Mouse (Mus musculus) heart, embryonic 14.5 days (tissue): ENCODE measurements around the gene Trio. TPM values are rescaled to one million over a fixed set of nuclear protein-coding genes. Genes with fewer than 3 reads are reported as not detected.

ENCODE experiments used
- ATAC-seq: fragments of 200-750 bp; cut with Nextera tagmentation; 2 replicates; pipeline ENCODE4 v1.8.0; 2017; ENCODE audit warnings: low read depth, moderate TSS enrichment; ENCODE audit not compliant: insufficient number of reproducible peaks, insufficient read depth, low FRiP score
- H3K27ac ChIP-seq, 2 experiments: fragments of 200-500 bp in 1 of 2; fragments of 300-500 bp in 1 of 2; sonication (generic) in 1 of 2; replicated peaks in 1 of 2; 2 replicates each; pipeline ENCODE4 v1.5.1; 2012 to 2014; ENCODE audit warnings: low read depth in 2 of 2, low read length in 2 of 2, control low read depth in 1 of 2, mild to moderate bottlenecking in 1 of 2, mixed read lengths in 1 of 2; ENCODE audit not compliant: control insufficient read depth in 1 of 2, insufficient read depth in 1 of 2
- H3K27me3 ChIP-seq: fragments of 300-500 bp; sonication (generic); 2 replicates; pipeline ENCODE4 v1.6.1; 2014; ENCODE audit warnings: mild to moderate bottlenecking, low read length, control low read depth; ENCODE audit not compliant: control insufficient read depth, insufficient read depth
- H3K36me3 ChIP-seq: fragments of 300-500 bp; sonication (generic); 2 replicates; pipeline ENCODE4 v1.6.1; 2014; ENCODE audit warnings: mild to moderate bottlenecking, control low read depth, low read length, mixed read lengths; ENCODE audit not compliant: control insufficient read depth, insufficient read depth
- H3K4me1 ChIP-seq, 2 experiments: fragments of 200-500 bp in 1 of 2; fragments of 300-500 bp in 1 of 2; sonication (generic) in 1 of 2; 2 replicates each; pipeline ENCODE4 v1.6.1; 2012 to 2014; ENCODE audit warnings: low read length in 2 of 2, control low read depth in 1 of 2, mixed read lengths in 1 of 2; ENCODE audit not compliant: control insufficient read depth in 2 of 2, insufficient read depth in 2 of 2
- H3K4me2 ChIP-seq: fragments of 300-500 bp; sonication (generic); 2 replicates; pipeline ENCODE4 v1.6.1; 2014; ENCODE audit warnings: mild to moderate bottlenecking, low read length
- H3K4me3 ChIP-seq, 2 experiments: fragments of 200-500 bp in 1 of 2; fragments of 300-500 bp in 1 of 2; sonication (generic) in 1 of 2; 2 replicates each; pipeline ENCODE4 v1.5.1; 2012 to 2014; ENCODE audit warnings: low read length in 2 of 2, mild to moderate bottlenecking in 2 of 2, control low read depth in 1 of 2, low read depth in 1 of 2, moderate library complexity in 1 of 2; ENCODE audit not compliant: control insufficient read depth in 1 of 2, insufficient read depth in 1 of 2
- H3K9ac ChIP-seq: fragments of 300-500 bp; sonication (generic); 2 replicates; pipeline ENCODE4 v1.6.1; 2014; ENCODE audit warnings: mild to moderate bottlenecking, low read length
- H3K9me3 ChIP-seq: fragments of 300-500 bp; sonication (generic); 2 replicates; pipeline ENCODE4 v1.6.1; 2016; ENCODE audit warnings: low read length, control low read depth; ENCODE audit not compliant: control insufficient read depth
- WGBS: fragments of 180-500 bp; shearing (Covaris S2); extraction: QIAGEN DNeasy Blood & Tissue Kit; methylation state at CpG from one replicate; pipeline ENCODE4 v1.1.7; 2014; 5-methylcytosine and 5-hydroxymethylcytosine counted together
- polyA plus RNA-seq: library from polyadenylated mRNA; unstranded; fragments of >200 nt; fragmentation: Nextera tagmentation; extraction: Ambion mirVana; gene quantifications from 2 replicates; pipeline ENCODE4 v1.2.1, GENCODE M21; 2014

The Trio gene
- polyA plus RNA-seq, 1 experiment from 2014 or later = 23.8 TPM

DNA sequence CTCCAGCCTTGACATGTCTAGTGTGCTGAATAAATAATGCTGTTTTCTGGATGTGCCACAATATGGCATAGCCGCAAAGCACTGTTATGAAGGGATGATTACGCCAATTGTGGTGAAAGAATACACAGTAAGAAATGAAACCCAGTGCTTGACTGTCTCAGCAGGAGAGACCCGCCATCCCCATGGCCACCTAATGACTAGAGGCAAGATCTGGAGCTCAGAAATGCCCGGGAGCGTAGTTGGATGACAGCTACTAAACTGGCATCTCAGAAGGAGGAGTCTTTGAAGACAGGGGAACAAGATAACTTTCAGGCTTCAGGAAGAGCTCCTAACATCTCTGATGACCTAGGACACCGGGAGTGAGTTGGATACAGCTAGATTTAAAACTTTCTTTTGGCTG is 12.0 kb upstream of the Trio start:
- Histone ChIP-seq H3K36me3 (no peaks in the 10 kb centered on the region), H3K27ac (no peak overlapping the region), H3K4me1 (no peaks in the 10 kb centered on the region), H3K4me2 (no peak overlapping the region), H3K4me3 (no peak overlapping the region), H3K9me3 (no peaks in the 10 kb centered on the region), H3K27me3 (peaks cover 4% of the 10 kb centered on the region; the same call in 1 of the 2 replicates), H3K9ac (no peak overlapping the region)
- ATAC-seq = no peak
- WGBS = 82% methylated on average over 6 of the region's 6 CpGs

GRCm38 (mm10) chr15:28035601-28036000 is 10.0 kb upstream of the Trio start:
- Histone ChIP-seq H3K36me3 (no peaks in the 10 kb centered on the region), H3K9me3 (no peaks in the 10 kb centered on the region), H3K4me2 (no peak overlapping the region), H3K4me3 (no peak overlapping the region), H3K9ac (no peak overlapping the region), H3K4me1 (no peaks in the 10 kb centered on the region), H3K27me3 (peaks cover 4% of the 10 kb centered on the region; the same call in 1 of the 2 replicates), H3K27ac (no peak overlapping the region)
- WGBS = 78% methylated on average over 10 of the region's 10 CpGs
- no peak for ATAC-seq

DNA sequence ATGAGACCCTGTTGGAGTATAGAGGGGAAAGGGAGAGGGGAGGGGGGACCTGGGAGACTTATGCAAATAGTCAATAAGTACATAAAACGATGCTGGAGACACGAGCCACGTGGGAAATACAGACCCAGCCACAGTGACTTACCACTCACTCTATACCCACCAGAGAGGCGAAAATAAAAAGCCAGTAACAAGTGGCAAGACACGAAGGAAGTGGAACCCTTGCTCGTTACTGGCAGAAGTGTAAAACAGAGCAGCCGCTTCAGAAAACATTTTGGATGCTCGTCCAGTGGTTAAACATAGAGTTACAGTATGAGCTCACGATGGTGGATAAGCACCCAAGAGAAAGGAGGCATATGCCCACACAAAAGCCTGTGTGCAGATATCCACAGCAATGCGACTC is 9.0 kb upstream of the Trio start:
- WGBS = 74% methylated on average over 10 of the region's 10 CpGs
- Histone ChIP-seq H3K9me3 (no peaks in the 10 kb centered on the region), H3K27me3 (no peaks in the 10 kb centered on the region), H3K4me2 (no peak overlapping the region), H3K9ac (no peak overlapping the region), H3K4me3 (no peak overlapping the region), H3K36me3 (no peaks in the 10 kb centered on the region), H3K27ac (no peak overlapping the region), H3K4me1 (no peaks in the 10 kb centered on the region)
- ATAC-seq = no peak

GRCm38 (mm10) chr15:28029371-28029770 is 3.7 kb upstream of the Trio start:
- 85% methylated on average over 7 of the region's 7 CpGs for WGBS
- Histone ChIP-seq H3K27ac (no peak overlapping the region), H3K4me1 (peaks cover 0 to 5% of the 10 kb centered on the region in 2 experiments; a peak in 2 of 4 replicates), H3K36me3 (no peaks in the 10 kb centered on the region), H3K4me2 (no peak overlapping the region), H3K27me3 (no peaks in the 10 kb centered on the region), H3K9ac (no peak overlapping the region), H3K9me3 (no peaks in the 10 kb centered on the region), H3K4me3 (no peak overlapping the region)
- no peak for ATAC-seq

DNA sequence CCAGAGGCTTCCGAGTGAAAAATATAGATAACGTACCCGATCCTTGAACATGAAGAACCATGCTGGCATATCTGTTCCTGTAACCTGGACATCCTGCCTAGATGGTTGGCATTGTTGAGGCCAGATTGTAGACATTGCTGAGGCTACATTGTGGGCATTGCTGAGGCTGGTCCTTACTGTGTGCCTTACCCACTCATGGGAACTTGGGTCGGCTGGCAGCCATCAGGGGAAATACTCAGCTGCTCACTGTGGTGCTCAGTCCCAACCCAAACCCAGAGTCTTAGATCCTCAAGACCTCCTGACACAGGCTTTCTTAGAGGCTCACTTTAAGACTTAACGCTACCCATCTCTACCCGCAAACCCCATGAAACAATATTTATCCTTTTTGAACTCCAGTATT is 2.9 kb upstream of the Trio start:
- Histone ChIP-seq H3K9me3 (no peaks in the 10 kb centered on the region), H3K4me3 (no peak overlapping the region), H3K9ac (no peak overlapping the region), H3K27ac (no peak overlapping the region), H3K4me2 (no peak overlapping the region), H3K4me1 (peaks cover under 1 to 6% of the 10 kb centered on the region in 2 experiments; a peak in 3 of 4 replicates), H3K36me3 (no peaks in the 10 kb centered on the region), H3K27me3 (no peaks in the 10 kb centered on the region)
- no peak for ATAC-seq
- WGBS = 82% methylated on average over 6 of the region's 6 CpGs

DNA sequence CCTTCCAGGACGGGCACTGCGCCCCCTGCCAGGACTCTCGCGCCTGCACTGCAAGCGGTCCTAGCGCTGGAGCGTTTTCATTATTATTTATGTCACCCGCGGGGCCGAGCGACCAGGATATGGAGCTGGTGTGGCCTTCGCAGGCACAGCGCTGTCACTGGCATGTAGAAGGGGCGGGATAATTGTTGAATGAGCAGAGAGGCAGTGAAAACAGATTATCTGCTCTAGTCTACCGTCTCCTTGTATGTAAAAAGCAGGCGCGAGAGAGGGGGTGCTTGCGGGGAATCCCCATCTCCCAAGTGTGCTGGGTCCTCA is 476 bp upstream of the Trio start:
- Histone ChIP-seq H3K4me3 (peak overlapping the region; percentile 48 to 96), H3K36me3 (no peaks in the 10 kb centered on the region), H3K27ac (peak overlapping the region; percentile 44 to 67; a peak in 3 of 4 replicates), H3K4me2 (peak overlapping the region; percentile 77), H3K27me3 (no peaks in the 10 kb centered on the region), H3K4me1 (peaks cover 17 to 30% of the 10 kb centered on the region in 2 experiments), H3K9ac (peak overlapping the region; percentile 66), H3K9me3 (no peaks in the 10 kb centered on the region)
- ATAC-seq = no peak
- WGBS = under 1% methylated on average over 18 of the region's 18 CpGs

DNA sequence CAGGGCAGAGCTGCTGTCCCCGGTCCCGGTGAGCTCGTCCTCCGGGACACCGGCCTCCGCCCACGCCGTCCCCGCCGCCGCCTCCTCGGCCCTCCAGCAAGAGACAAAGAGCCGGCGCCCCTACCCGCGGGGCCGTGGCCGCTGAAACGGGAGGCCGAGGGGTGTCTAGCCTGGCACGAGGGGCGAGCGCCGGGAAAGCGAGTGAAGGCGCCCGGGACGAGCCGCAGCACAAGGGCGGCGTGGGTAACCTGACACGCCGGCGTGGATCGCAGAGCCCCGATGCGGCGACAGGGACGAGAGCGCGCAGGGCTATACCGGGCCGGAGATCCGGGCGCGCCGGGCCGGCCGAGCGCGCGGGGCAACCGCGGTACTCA is 696 bp downstream of the Trio start:
- WGBS = under 1% methylated on average over 53 of the region's 54 CpGs
- peak overlapping the region; percentile 82 for H3K4me2 ChIP-seq
- H3K36me3 ChIP-seq = no peaks in the 10 kb centered on the region
- H3K9ac ChIP-seq = peak overlapping the region; percentile 97
- H3K4me1 ChIP-seq = peaks cover 22 to 39% of the 10 kb centered on the region in 2 experiments
- no peaks in the 10 kb centered on the region for H3K9me3 ChIP-seq
- H3K27ac ChIP-seq = peak overlapping the region; percentile 96 to 98
- H3K4me3 ChIP-seq = peak overlapping the region; percentile 68 to 96
- H3K27me3 ChIP-seq = no peaks in the 10 kb centered on the region
- no peak for ATAC-seq
